In the genomic region with DNA sequence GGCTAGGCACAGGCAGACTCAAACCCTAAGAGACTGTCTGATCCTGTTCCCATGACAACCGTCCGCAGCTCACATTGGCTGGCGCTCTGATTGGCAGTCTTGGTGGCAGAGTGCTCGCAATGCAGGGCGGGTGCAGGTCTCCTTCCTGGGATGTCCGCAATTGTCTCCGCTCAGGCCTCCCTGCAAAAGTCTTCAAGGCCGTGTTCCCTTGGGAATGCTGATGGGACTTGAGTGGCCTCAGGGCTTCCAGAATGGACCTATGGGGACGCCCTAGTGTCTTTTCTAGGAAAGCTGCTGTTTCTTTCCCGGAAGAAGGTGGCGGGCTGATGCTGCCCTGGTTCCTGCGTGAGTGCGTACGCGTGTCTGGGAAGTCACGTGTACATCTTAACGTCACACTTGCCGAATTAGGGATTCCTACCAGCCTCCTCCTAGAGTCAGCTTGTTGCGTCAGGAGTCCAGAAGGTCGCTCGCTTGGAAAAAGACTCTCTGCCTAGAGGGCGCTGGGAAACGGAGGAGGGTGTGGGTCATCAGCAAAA, we compare ENCODE assay signal across 8 mouse cellular contexts.
DNase-seq lines count a peak whose midpoint lies in the region; ATAC-seq and TF ChIP-seq lines count a peak whose summit lies in the region.

No protein-coding gene starts in this region.

- TF ChIP-seq CTCF in cerebellum, adult 2 months (IDR thresholded peaks at IDR 0.05; ENCODE audit: borderline replicate concordance, insufficient read depth, low read depth, low read length), result no peak
- TF ChIP-seq CTCF in lung, embryonic 14.5 days (IDR thresholded peaks at IDR 0.05; ENCODE audit: low read depth), result peak; percentile 9; the same call in 1 of the 2 replicates

- no peaks in the 10 kb centered on the region for H3K27me3 ChIP-seq in cerebellum, adult 2 months (ENCODE audit: control insufficient read depth, insufficient read depth, low read length)
- H3K27me3 ChIP-seq in hindbrain, embryonic 10.5 days (ENCODE audit: insufficient read depth, poor library complexity, severe bottlenecking), result no peaks in the 10 kb centered on the region
- H3K27me3 ChIP-seq in lung, embryonic 14.5 days (ENCODE audit: insufficient read depth, low read length), result no peaks in the 10 kb centered on the region

- H3K4me3 ChIP-seq in cerebellum, adult 2 months (replicated peaks; ENCODE audit: insufficient read depth, low read depth, low read length), result peak overlapping the region; percentile 78
- H3K4me3 ChIP-seq in hindbrain, embryonic 10.5 days, result peak overlapping the region; percentile 61
- peak overlapping the region; percentile 41 for H3K4me3 ChIP-seq in lung, embryonic 14.5 days (ENCODE audit: low read depth, low read length)

- 0% methylated on average over 23 of the region's 23 CpGs for WGBS in cerebellum, adult 2 months
- under 1% methylated on average over 23 of the region's 23 CpGs for WGBS in hindbrain, embryonic 10.5 days
- WGBS in lung, embryonic 14.5 days, result under 1% methylated on average over 23 of the region's 23 CpGs

- peak; percentile 92 for ATAC-seq in frontal cortex, adult (ENCODE audit: low TSS enrichment)
- peak; percentile 96 for ATAC-seq in lung, embryonic 14.5 days (ENCODE audit: insufficient read depth)
- ATAC-seq in neutrophil, adult 5-6 weeks (ENCODE audit: extremely low read depth, insufficient number of reproducible peaks, low FRiP score, poor library complexity, severe bottlenecking), result peak; percentile 64

- peak overlapping the region; percentile 85 for H3K27ac ChIP-seq in cerebellum, adult 2 months (ENCODE audit: insufficient read depth, low read length)
- peak overlapping the region; percentile 91 for H3K27ac ChIP-seq in hindbrain, embryonic 10.5 days
- H3K27ac ChIP-seq in lung, embryonic 14.5 days (ENCODE audit: low read depth), result peak overlapping the region; percentile 52; the same call in 1 of the 2 replicates

- peak overlapping the region; percentile 42 for H3K9ac ChIP-seq in lung, embryonic 14.5 days

- H3K4me1 ChIP-seq in cerebellum, adult 2 months (ENCODE audit: control insufficient read depth, insufficient read depth, low read length), result no peaks in the 10 kb centered on the region
- H3K4me1 ChIP-seq in hindbrain, embryonic 10.5 days (replicated peaks), result peaks cover 20% of the 10 kb centered on the region
- H3K4me1 ChIP-seq in lung, embryonic 14.5 days (ENCODE audit: insufficient read depth), result peaks cover 4% of the 10 kb centered on the region; the same call in 1 of the 2 replicates

- peak overlapping the region; percentile 75 for H3K4me2 ChIP-seq in lung, embryonic 14.5 days

- H3K36me3 ChIP-seq in hindbrain, embryonic 10.5 days, result no peaks in the 10 kb centered on the region
- H3K36me3 ChIP-seq in lung, embryonic 14.5 days (ENCODE audit: insufficient read depth), result no peaks in the 10 kb centered on the region

- peaks cover 8% of the 10 kb centered on the region; the same call in 1 of the 2 replicates for H3K9me3 ChIP-seq in hindbrain, embryonic 10.5 days
- 0 out of 2 replicates have a peak, but pooled peaks cover 4% of the 10 kb centered on the region for H3K9me3 ChIP-seq in lung, embryonic 14.5 days (ENCODE audit: low read depth, low read length)

- TF ChIP-seq POLR2A in cerebellum, adult 2 months (IDR thresholded peaks at IDR 0.05; ENCODE audit: borderline replicate concordance, insufficient read depth, low read length), result peak; percentile 86; the same call in 1 of the 2 replicates

- peak; percentile 82 for DNase-seq in MEL-GATA-1-ER (ENCODE audit: extremely low read depth, low read depth)
- DNase-seq in cerebellum, adult 2 months, result peak; percentile 92 to 96
- DNase-seq in hindbrain, embryonic 10.5 days (ENCODE audit: low spot score), result peak; percentile 90
- peak; percentile 83 for DNase-seq in layer of hippocampus, adult 9-10 months (ENCODE audit: low spot score)
- peak; percentile 86 for DNase-seq in lung, embryonic 14.5 days
- peak; percentile 63 to 76 for DNase-seq in thymus, adult 18-20 months

Comparison
In these comparisons a context has a peak if more than half of its experiments do, and no peak if none do; other contexts are left out.
1. Peak in every context shown above with its lines: DNase-seq, ATAC-seq, H3K4me3 ChIP-seq and H3K27ac ChIP-seq.